Mouse (Mus musculus) midbrain, embryonic 13.5 days (tissue): ENCODE measurements at regions not wholly inside any gene's neighbourhood (a gene's known extent, or its start where the extent isn't known, plus 50 kb on each side); places are given as distances from the start of the nearest gene placed in this dataset.

Experiments
- ATAC-seq: fragments of 200-750 bp; cut with Nextera tagmentation; 2 replicates; pipeline ENCODE4 v1.8.0; 2017; ENCODE audit warnings: mild to moderate bottlenecking, moderate TSS enrichment, moderate library complexity
- H3K27ac ChIP-seq: fragments of 300-500 bp; sonication (generic); 2 replicates; pipeline ENCODE4 v1.5.1; 2015; ENCODE audit warnings: inconsistent platforms, mild to moderate bottlenecking, moderate library complexity
- H3K27me3 ChIP-seq: fragments of 300-500 bp; sonication (generic); 2 replicates; pipeline ENCODE4 v1.6.1; 2015; ENCODE audit warnings: mild to moderate bottlenecking, inconsistent platforms
- H3K36me3 ChIP-seq: fragments of 300-500 bp; sonication (generic); 2 replicates; pipeline ENCODE4 v1.6.1; 2015; ENCODE audit warnings: mild to moderate bottlenecking, inconsistent platforms
- H3K4me1 ChIP-seq: fragments of 300-500 bp; sonication (generic); replicated peaks from 2 replicates; pipeline ENCODE4 v1.6.1; 2015; ENCODE audit warnings: inconsistent platforms
- H3K4me2 ChIP-seq: fragments of 300-500 bp; sonication (generic); replicated peaks from 2 replicates; pipeline ENCODE4 v1.6.1; 2015; ENCODE audit warnings: moderate library complexity, mild to moderate bottlenecking, inconsistent platforms
- H3K4me3 ChIP-seq: fragments of 300-500 bp; sonication (generic); replicated peaks from 2 replicates; pipeline ENCODE4 v1.5.1; 2015; ENCODE audit warnings: mild to moderate bottlenecking, inconsistent platforms
- H3K9ac ChIP-seq: fragments of 300-500 bp; sonication (generic); replicated peaks from 2 replicates; pipeline ENCODE4 v1.6.1; 2015; ENCODE audit warnings: mild to moderate bottlenecking, inconsistent platforms
- H3K9me3 ChIP-seq: fragments of 300-500 bp; sonication (generic); 2 replicates; pipeline ENCODE4 v1.6.1; 2016; ENCODE audit warnings: mild to moderate bottlenecking, inconsistent platforms
- WGBS: fragments of 180-500 bp; shearing (Covaris S2); methylation state at CpG from one replicate; pipeline ENCODE4 v1.1.7; 2015; 5-methylcytosine and 5-hydroxymethylcytosine counted together

- 0 out of 2 replicates have a peak, but pooled peaks cover 6% of the 10 kb centered on the region for H3K9me3 ChIP-seq
- H3K27me3 ChIP-seq, result no peaks in the 10 kb centered on the region
- H3K9ac ChIP-seq, result no peak overlapping the region
- H3K36me3 ChIP-seq, result no peaks in the 10 kb centered on the region
- H3K4me3 ChIP-seq, result no peak overlapping the region
- peaks cover 12% of the 10 kb centered on the region for H3K4me1 ChIP-seq
- no peak overlapping the region for H3K4me2 ChIP-seq
- H3K27ac ChIP-seq, result no peak overlapping the region
- WGBS, result 81% methylated on average over 1 of the region's 1 CpGs
- ATAC-seq, result no peak
Measured at GRCm38 (mm10) chr5:126034846-126035245, 503.3 kb downstream of the Tmem132b start.

- WGBS, result 0% methylated on average over 1 of the region's 1 CpGs
- H3K36me3 ChIP-seq, result no peaks in the 10 kb centered on the region
- no peak overlapping the region for H3K4me2 ChIP-seq
- H3K9ac ChIP-seq, result no peak overlapping the region
- no peak overlapping the region for H3K4me3 ChIP-seq
- peak overlapping the region; percentile 54 for H3K27ac ChIP-seq
- H3K4me1 ChIP-seq, result peaks cover 12% of the 10 kb centered on the region
- 0 out of 2 replicates have a peak, but pooled peaks cover 6% of the 10 kb centered on the region for H3K9me3 ChIP-seq
- H3K27me3 ChIP-seq, result no peaks in the 10 kb centered on the region
- ATAC-seq, result peak; percentile 48; the same call in 1 of the 2 replicates
Measured at GRCm38 (mm10) chr5:126036686-126037085, 505.1 kb downstream of the Tmem132b start.

- no peaks in the 10 kb centered on the region for H3K4me1 ChIP-seq
- H3K36me3 ChIP-seq, result no peaks in the 10 kb centered on the region
- ATAC-seq, result no peak
- 79% methylated on average over 3 of the region's 3 CpGs for WGBS
- H3K9ac ChIP-seq, result no peak overlapping the region
- no peaks in the 10 kb centered on the region for H3K27me3 ChIP-seq
- no peak overlapping the region for H3K4me2 ChIP-seq
- no peak overlapping the region for H3K4me3 ChIP-seq
- H3K9me3 ChIP-seq, result no peaks in the 10 kb centered on the region
- H3K27ac ChIP-seq, result no peak overlapping the region
Measured at GRCm38 (mm10) chr5:126045761-126046160, 514.2 kb downstream of the Tmem132b start.

- no peaks in the 10 kb centered on the region for H3K36me3 ChIP-seq
- H3K9ac ChIP-seq, result no peak overlapping the region
- no peak overlapping the region for H3K27ac ChIP-seq
- 0 out of 2 replicates have a peak, but pooled peaks cover 4% of the 10 kb centered on the region for H3K9me3 ChIP-seq
- H3K4me1 ChIP-seq, result no peaks in the 10 kb centered on the region
- ATAC-seq, result no peak
- no peaks in the 10 kb centered on the region for H3K27me3 ChIP-seq
- no peak overlapping the region for H3K4me3 ChIP-seq
- no peak overlapping the region for H3K4me2 ChIP-seq
Measured at GRCm38 (mm10) chr5:126063644-126064043, 532.1 kb downstream of the Tmem132b start.

GRCm38 (mm10) chr5:126079281-126079838 is 547.8 kb downstream of the Tmem132b start:
- peaks cover 8% of the 10 kb centered on the region for H3K4me1 ChIP-seq
- no peak for ATAC-seq
- H3K4me3 ChIP-seq, result no peak overlapping the region
- no peaks in the 10 kb centered on the region for H3K27me3 ChIP-seq
- H3K27ac ChIP-seq, result no peak overlapping the region
- H3K9me3 ChIP-seq, result peaks cover 5% of the 10 kb centered on the region; the same call in 1 of the 2 replicates
- no peaks in the 10 kb centered on the region for H3K36me3 ChIP-seq
- WGBS, result 14% methylated on average over 7 of the region's 7 CpGs
- H3K4me2 ChIP-seq, result no peak overlapping the region
- no peak overlapping the region for H3K9ac ChIP-seq

- Histone ChIP-seq H3K9ac (no peak overlapping the region), H3K4me1 (peaks cover 15% of the 10 kb centered on the region), H3K36me3 (no peaks in the 10 kb centered on the region), H3K4me3 (no peak overlapping the region), H3K9me3 (no peaks in the 10 kb centered on the region), H3K27ac (no peak overlapping the region), H3K4me2 (no peak overlapping the region), H3K27me3 (no peaks in the 10 kb centered on the region)
- ATAC-seq, result peak; percentile 71; the same call in 1 of the 2 replicates
- 28% methylated on average over 4 of the region's 4 CpGs for WGBS
Measured at GRCm38 (mm10) chr5:126088251-126088914, 556.8 kb downstream of the Tmem132b start.

- Histone ChIP-seq H3K9ac (no peak overlapping the region), H3K4me3 (no peak overlapping the region), H3K27ac (no peak overlapping the region), H3K36me3 (no peaks in the 10 kb centered on the region), H3K27me3 (no peaks in the 10 kb centered on the region), H3K9me3 (no peaks in the 10 kb centered on the region), H3K4me2 (no peak overlapping the region), H3K4me1 (peaks cover 15% of the 10 kb centered on the region)
- ATAC-seq, result no peak
- WGBS, result 87% methylated on average over 5 of the region's 5 CpGs
Measured at GRCm38 (mm10) chr5:126093196-126093595, 561.6 kb downstream of the Tmem132b start.

- Histone ChIP-seq H3K9me3 (no peaks in the 10 kb centered on the region), H3K36me3 (no peaks in the 10 kb centered on the region), H3K9ac (no peak overlapping the region), H3K4me3 (no peak overlapping the region), H3K4me1 (peaks cover 8% of the 10 kb centered on the region), H3K27me3 (no peaks in the 10 kb centered on the region), H3K4me2 (no peak overlapping the region), H3K27ac (no peak overlapping the region)
- no peak for ATAC-seq
- WGBS, result 81% methylated on average over 6 of the region's 6 CpGs
Measured at GRCm38 (mm10) chr5:126096616-126097261, 565.2 kb downstream of the Tmem132b start.

- no peak overlapping the region for H3K4me2 ChIP-seq
- no peaks in the 10 kb centered on the region for H3K36me3 ChIP-seq
- peaks cover 3% of the 10 kb centered on the region for H3K4me1 ChIP-seq
- no peak for ATAC-seq
- H3K4me3 ChIP-seq, result no peak overlapping the region
- no peaks in the 10 kb centered on the region for H3K27me3 ChIP-seq
- H3K9ac ChIP-seq, result no peak overlapping the region
- no peaks in the 10 kb centered on the region for H3K9me3 ChIP-seq
- H3K27ac ChIP-seq, result no peak overlapping the region
Measured at GRCm38 (mm10) chr5:126097262-126097628, 565.7 kb downstream of the Tmem132b start.

- H3K9me3 ChIP-seq, result no peaks in the 10 kb centered on the region
- no peak overlapping the region for H3K27ac ChIP-seq
- no peak overlapping the region for H3K9ac ChIP-seq
- H3K4me2 ChIP-seq, result no peak overlapping the region
- H3K27me3 ChIP-seq, result no peaks in the 10 kb centered on the region
- 77% methylated on average over 7 of the region's 7 CpGs for WGBS
- no peak for ATAC-seq
- H3K4me1 ChIP-seq, result no peaks in the 10 kb centered on the region
- H3K36me3 ChIP-seq, result no peaks in the 10 kb centered on the region
- H3K4me3 ChIP-seq, result no peak overlapping the region
Measured at GRCm38 (mm10) chr5:126098433-126098832, 566.9 kb downstream of the Tmem132b start.

GRCm38 (mm10) chr5:126099931-126100330 is 568.4 kb downstream of the Tmem132b start:
- no peak for ATAC-seq
- Histone ChIP-seq H3K27me3 (no peaks in the 10 kb centered on the region), H3K9me3 (no peaks in the 10 kb centered on the region), H3K9ac (no peak overlapping the region), H3K4me3 (no peak overlapping the region), H3K4me2 (no peak overlapping the region), H3K27ac (no peak overlapping the region), H3K4me1 (0 out of 2 replicates have a peak, but pooled peaks cover 2% of the 10 kb centered on the region), H3K36me3 (no peaks in the 10 kb centered on the region)
- WGBS, result 89% methylated on average over 8 of the region's 8 CpGs

- H3K9me3 ChIP-seq, result no peaks in the 10 kb centered on the region
- no peaks in the 10 kb centered on the region for H3K27me3 ChIP-seq
- H3K27ac ChIP-seq, result no peak overlapping the region
- H3K4me1 ChIP-seq, result 0 out of 2 replicates have a peak, but pooled peaks cover 4% of the 10 kb centered on the region
- H3K9ac ChIP-seq, result no peak overlapping the region
- 89% methylated on average over 5 of the region's 5 CpGs for WGBS
- no peak for ATAC-seq
- no peak overlapping the region for H3K4me2 ChIP-seq
- no peak overlapping the region for H3K4me3 ChIP-seq
- no peaks in the 10 kb centered on the region for H3K36me3 ChIP-seq
Measured at GRCm38 (mm10) chr5:126104464-126104863, 572.9 kb downstream of the Tmem132b start.
